ENCODE assay signal across 8 mouse cellular contexts in genomic region chr13:17943306-17944077, GRCm38 (mm10). TPM values are rescaled to one million over a fixed set of nuclear protein-coding genes. Genes with fewer than 3 reads are reported as not detected.
DNase-seq lines count a peak whose midpoint lies in the region; ATAC-seq and TF ChIP-seq lines count a peak whose summit lies in the region.

No protein-coding gene starts in this region.

- H3K9ac ChIP-seq in hindbrain, embryonic 11.5 days (ENCODE audit: low read depth, low read length) = peak overlapping the region; percentile 94

- TF ChIP-seq CTCF in embryonic fibroblast, embryonic 13.5 days (IDR thresholded peaks at IDR 0.05; ENCODE audit: borderline replicate concordance, insufficient read depth, low read length) = no peak

- intact Hi-C loops in left cerebral cortex, postnatal 25 days (cut with DNase I) = loop anchor here (5.0 kb wide), 2 partner anchors 49 to 136 kb away; partner anchors contain the start of genes Cdk13 and Yae1d1

- H3K4me3 ChIP-seq in embryonic fibroblast, embryonic 13.5 days (ENCODE audit: insufficient read depth, low read length) = peak overlapping the region; percentile 87
- peak overlapping the region; percentile 95 for H3K4me3 ChIP-seq in hindbrain, embryonic 11.5 days (ENCODE audit: low read depth, low read length)
- H3K4me3 ChIP-seq in midbrain, embryonic 10.5 days = peak overlapping the region; percentile 93

- no peaks in the 10 kb centered on the region for H3K27me3 ChIP-seq in hindbrain, embryonic 11.5 days (ENCODE audit: control insufficient read depth, insufficient read depth, low read length)
- no peaks in the 10 kb centered on the region for H3K27me3 ChIP-seq in midbrain, embryonic 10.5 days (ENCODE audit: low read depth, poor library complexity, severe bottlenecking)

- WGBS in hindbrain, embryonic 11.5 days = 1% methylated on average over 32 of the region's 70 CpGs
- 3% methylated on average over 70 of the region's 70 CpGs for WGBS in midbrain, embryonic 10.5 days

- H3K4me2 ChIP-seq in hindbrain, embryonic 11.5 days (replicated peaks; ENCODE audit: low read depth, low read length) = peak overlapping the region; percentile 46

- H3K4me1 ChIP-seq in embryonic fibroblast, embryonic 13.5 days (ENCODE audit: control insufficient read depth, insufficient read depth, low read length) = peaks cover 2% of the 10 kb centered on the region; the same call in 1 of the 2 replicates
- H3K4me1 ChIP-seq in hindbrain, embryonic 11.5 days (replicated peaks; ENCODE audit: control insufficient read depth, insufficient read depth, low read length) = 0 out of 2 replicates have a peak, but pooled peaks cover 2% of the 10 kb centered on the region
- H3K4me1 ChIP-seq in midbrain, embryonic 10.5 days = peaks cover 20% of the 10 kb centered on the region

- peak; percentile 18 for DNase-seq in layer of hippocampus, adult 9-10 months (ENCODE audit: low spot score)
- DNase-seq in layer of hippocampus, adult 9-11 months = no peak
- peak; percentile 20 for DNase-seq in MN1 (ENCODE audit: low spot score)
- DNase-seq in hindbrain, embryonic 11.5 days (ENCODE audit: low spot score) = no peak
- DNase-seq in left cerebral cortex, postnatal 25 days (ENCODE audit: low spot score in 2 of 2) = peak; percentile 32 to 45
- DNase-seq in midbrain, embryonic 10.5 days (ENCODE audit: low spot score) = no peak
- DNase-seq in thymus, postnatal 10 days (ENCODE audit: low spot score in 2 of 2) = peak; percentile 3 to 11

- no peaks in the 10 kb centered on the region for H3K36me3 ChIP-seq in hindbrain, embryonic 11.5 days (ENCODE audit: control insufficient read depth, insufficient read depth, low read length)
- H3K36me3 ChIP-seq in midbrain, embryonic 10.5 days = peaks cover 18% of the 10 kb centered on the region

- no peaks in the 10 kb centered on the region for H3K9me3 ChIP-seq in hindbrain, embryonic 11.5 days (ENCODE audit: control insufficient read depth, low read length)
- H3K9me3 ChIP-seq in midbrain, embryonic 10.5 days (replicated peaks) = no peaks in the 10 kb centered on the region

- no peak for TF ChIP-seq POLR2A in embryonic fibroblast, embryonic 13.5 days (IDR thresholded peaks at IDR 0.05; ENCODE audit: low read depth, low read length)

- H3K27ac ChIP-seq in embryonic fibroblast, embryonic 13.5 days (ENCODE audit: insufficient read depth, low read length) = peak overlapping the region; percentile 24; the same call in 1 of the 2 replicates
- peak overlapping the region; percentile 92 for H3K27ac ChIP-seq in hindbrain, embryonic 11.5 days (ENCODE audit: low read depth, low read length)
- H3K27ac ChIP-seq in midbrain, embryonic 10.5 days (replicated peaks) = peak overlapping the region; percentile 99

- ATAC-seq in hindbrain, embryonic 11.5 days (ENCODE audit: low FRiP score) = peak; percentile 82

RNA-seq across cellular contexts. Expression of gene Rala, which starts 0.5 kb away (rescaled TPM):
- 60.8 and 65.3 TPM in 2 replicates for polyA plus RNA-seq in embryonic fibroblast, embryonic 13.5 days (2011; ENCODE audit: insufficient read length, low read depth, missing spikeins)
- polyA plus RNA-seq in hindbrain, embryonic 11.5 days (2014; fragmentation: Nextera tagmentation; extraction: Ambion mirVana) = 147 and 156 TPM in 2 replicates
- total RNA-seq in left cerebral cortex, postnatal 25 days (2021) = 10 to 100 TPM; 67.6 to 68.1 TPM
- polyA plus RNA-seq in midbrain, embryonic 10.5 days (2016; fragmentation: Nextera tagmentation; extraction: Ambion mirVana) = 116 and 120 TPM in 2 replicates

RNA-seq across cellular contexts. Expression of gene Yae1d1, which starts 49.7 kb away (rescaled TPM):
- 27.3 and 29.4 TPM in 2 replicates for polyA plus RNA-seq in embryonic fibroblast, embryonic 13.5 days (2011; ENCODE audit: insufficient read length, low read depth, missing spikeins)
- 97.4 and 105 TPM in 2 replicates for polyA plus RNA-seq in hindbrain, embryonic 11.5 days (2014; fragmentation: Nextera tagmentation; extraction: Ambion mirVana)
- total RNA-seq in left cerebral cortex, postnatal 25 days (2021) = 10 to 100 TPM; 26.0 TPM
- polyA plus RNA-seq in midbrain, embryonic 10.5 days (2016; fragmentation: Nextera tagmentation; extraction: Ambion mirVana) = 92.5 and 98.8 TPM in 2 replicates

Comparison
In these comparisons a context has a peak if more than half of its experiments do, and no peak if none do; other contexts are left out.
1. DNase-seq: peak in layer of hippocampus, adult 9-10 months (single experiment), MN1 (single experiment), left cerebral cortex, postnatal 25 days (2 of 2) and thymus, postnatal 10 days (2 of 2); none in layer of hippocampus, adult 9-11 months (single experiment), hindbrain, embryonic 11.5 days (single experiment) and midbrain, embryonic 10.5 days (single experiment).
2. H3K27ac ChIP-seq: peak in every context shown above with its lines; median percentile 99 in midbrain, embryonic 10.5 days; 92 in hindbrain, embryonic 11.5 days; 24 in embryonic fibroblast, embryonic 13.5 days.
3. Peak in every context shown above with its lines, with median percentiles within 50 percentile points of each other: H3K4me3 ChIP-seq.